Mouse (Mus musculus) myocyte (in vitro differentiated cells): ENCODE data around the gene Taf5l.

Experiments
- E2F4 ChIP-seq: IDR thresholded peaks from one replicate; pipeline ENCODE4 v1.6.1; 2011; ENCODE audit warnings: mild to moderate bottlenecking, control low read depth, moderate library complexity; ENCODE audit not compliant: insufficient read depth
- POLR2A ChIP-seq: IDR thresholded peaks from one replicate; pipeline ENCODE4 v1.6.1; 2011; ENCODE audit warnings: low read depth, mild to moderate bottlenecking, control low read depth, moderate library complexity; ENCODE audit not compliant: insufficient read length

DNA sequence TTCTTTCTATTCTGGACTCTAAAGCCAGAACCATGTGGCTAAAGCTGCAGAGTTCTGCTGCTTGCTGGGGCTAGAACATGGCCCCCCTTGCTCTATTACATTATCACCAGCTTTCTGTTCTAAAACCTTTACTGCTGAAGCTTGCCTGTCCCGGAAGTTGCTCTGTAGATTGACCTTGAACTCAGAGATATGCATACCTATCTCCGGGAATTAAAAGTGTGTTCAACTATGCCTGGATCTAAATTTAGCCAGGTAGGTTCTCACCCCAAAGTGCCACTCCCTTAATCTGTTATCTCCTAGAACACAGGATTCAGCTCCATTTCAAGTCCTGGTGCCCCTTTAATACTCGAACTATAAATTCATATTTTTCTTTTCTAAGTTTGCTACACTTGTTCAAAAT is 9.6 kb downstream of the Taf5l start:
- TF ChIP-seq E2F4 (no peak), POLR2A (no peak)
